Mouse (Mus musculus): ENCODE results near the gene Zdhhc4. TPM values are rescaled to one million over a fixed set of nuclear protein-coding genes. Genes with fewer than 3 reads are reported as not detected.

Gene Zdhhc4
- total RNA-seq, 1 experiment from 2014 or later: 47.7 TPM

DNA sequence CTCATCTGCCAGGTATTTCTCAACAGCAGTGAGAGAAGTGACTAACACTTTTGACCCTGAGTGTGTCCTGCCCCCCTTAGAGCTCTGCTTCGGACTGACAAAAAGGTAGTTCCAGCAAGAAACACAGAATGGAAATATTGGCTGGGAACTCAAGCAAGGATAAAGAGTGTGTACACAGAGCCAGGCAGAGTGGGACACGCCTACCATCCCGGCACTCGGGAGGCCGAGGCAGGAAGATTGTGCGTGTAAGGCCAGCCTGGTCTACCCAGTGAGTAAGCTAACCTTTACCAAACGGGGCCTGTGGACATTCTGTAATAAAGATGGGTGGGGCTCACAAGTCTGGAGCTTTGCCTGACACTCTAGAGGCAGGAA is 6.0 kb upstream of the Zdhhc4 start:
- ATAC-seq (ENCODE audit: extremely low read depth, insufficient number of reproducible peaks, low FRiP score, poor library complexity, severe bottlenecking): no peak

- ATAC-seq (ENCODE audit: extremely low read depth, insufficient number of reproducible peaks, low FRiP score, poor library complexity, severe bottlenecking): no peak
These were observed 5.5 kb upstream of the Zdhhc4 start for GRCm38 (mm10) chr5:143334418-143335088.

- peak; percentile 64 for ATAC-seq (ENCODE audit: extremely low read depth, insufficient number of reproducible peaks, low FRiP score, poor library complexity, severe bottlenecking)
These were observed 4.8 kb upstream of the Zdhhc4 start for GRCm38 (mm10) chr5:143333872-143334271.

DNA sequence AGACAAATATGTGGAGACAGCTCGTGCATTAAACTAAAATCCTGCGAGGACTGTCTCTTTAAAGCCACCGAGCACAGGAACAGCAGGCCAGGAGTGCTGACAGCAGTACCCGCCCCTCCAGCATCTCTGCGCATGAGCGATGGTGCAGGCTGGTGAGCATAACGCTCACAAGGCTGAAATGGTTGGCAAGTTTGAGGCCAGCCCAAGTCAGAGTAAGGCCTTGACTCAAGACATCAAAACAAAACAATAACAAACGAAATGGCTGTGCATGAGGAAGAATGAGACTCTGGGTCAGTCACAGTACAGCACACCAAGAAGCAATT is 11.8 kb downstream of the Zdhhc4 start:
- no peak for ATAC-seq (ENCODE audit: extremely low read depth, insufficient number of reproducible peaks, low FRiP score, poor library complexity, severe bottlenecking)

GRCm38 (mm10) chr5:143316605-143317287 is 12.3 kb downstream of the Zdhhc4 start:
- no peak for ATAC-seq (ENCODE audit: extremely low read depth, insufficient number of reproducible peaks, low FRiP score, poor library complexity, severe bottlenecking)

DNA sequence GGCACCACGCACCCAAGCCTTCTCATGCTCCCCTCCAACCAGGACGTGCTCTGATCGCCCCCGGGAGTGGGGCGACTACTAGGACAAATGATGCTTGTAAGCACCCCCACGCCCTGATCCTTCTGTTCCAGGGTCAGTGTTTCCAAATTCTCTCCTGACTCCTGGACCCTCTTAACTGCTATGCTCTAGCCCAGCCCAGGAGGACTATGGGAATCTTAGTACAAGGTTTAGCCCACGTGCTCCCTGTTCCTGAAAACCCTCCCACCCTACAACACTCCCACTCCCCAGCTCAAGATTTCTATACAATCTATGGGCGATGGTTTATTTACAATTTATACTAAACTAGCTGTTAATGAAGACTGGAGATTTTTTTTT is 13.6 kb downstream of the Zdhhc4 start:
- no peak for ATAC-seq (ENCODE audit: extremely low read depth, insufficient number of reproducible peaks, low FRiP score, poor library complexity, severe bottlenecking)

- ATAC-seq (ENCODE audit: extremely low read depth, insufficient number of reproducible peaks, low FRiP score, poor library complexity, severe bottlenecking): peak; percentile 63
These were observed 14.1 kb downstream of the Zdhhc4 start, which contains the start of gene E130309D02Rik for GRCm38 (mm10) chr5:143314730-143315513. Gene E130309D02Rik, minus strand, starts transcription at chr5:143315360.

GRCm38 (mm10) chr5:143314183-143314729 is 14.8 kb downstream of the Zdhhc4 start:
- ATAC-seq (ENCODE audit: extremely low read depth, insufficient number of reproducible peaks, low FRiP score, poor library complexity, severe bottlenecking): no peak

DNA sequence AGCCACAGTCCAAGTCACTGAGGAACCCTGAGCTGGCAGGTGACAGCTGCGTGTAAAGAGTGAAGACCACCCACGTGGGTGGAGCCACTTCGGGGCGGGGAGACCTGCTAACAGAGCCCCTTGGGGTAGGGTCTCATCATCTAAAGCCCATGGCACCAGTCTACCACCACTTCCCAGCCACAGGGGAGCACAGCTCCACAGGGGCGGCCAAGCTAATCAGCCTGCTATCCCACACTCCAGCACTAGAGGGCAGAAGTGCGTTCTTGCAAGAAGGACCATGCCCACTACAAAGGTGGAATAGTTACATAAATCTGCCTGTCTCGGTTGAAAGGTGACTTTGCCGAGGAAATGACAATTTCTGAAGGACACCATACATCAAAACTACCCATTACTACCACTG is 17.2 kb downstream of the Zdhhc4 start:
- ATAC-seq (ENCODE audit: extremely low read depth, insufficient number of reproducible peaks, low FRiP score, poor library complexity, severe bottlenecking): peak; percentile 57; the same call in 1 of the 2 replicates

DNA sequence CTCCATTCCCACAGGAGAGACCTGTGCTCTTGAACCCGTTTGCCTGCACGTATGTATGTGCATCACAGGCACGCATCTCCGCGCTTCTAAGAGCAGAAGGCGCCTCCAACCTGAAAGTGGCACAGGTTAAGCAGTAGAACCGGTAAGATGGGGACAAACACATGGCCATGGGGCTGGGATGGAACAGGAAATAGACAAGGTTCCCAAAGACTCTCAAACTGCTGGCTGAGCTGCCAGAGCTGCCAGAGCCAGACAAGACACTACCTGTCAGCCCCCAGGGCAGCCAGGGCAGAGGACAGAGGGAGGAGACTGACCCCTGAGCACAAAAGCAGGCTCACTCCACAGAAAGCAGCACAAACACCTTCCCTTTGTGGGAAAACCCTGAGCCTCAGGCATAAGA is 19.1 kb downstream of the Zdhhc4 start:
- no peak for ATAC-seq (ENCODE audit: extremely low read depth, insufficient number of reproducible peaks, low FRiP score, poor library complexity, severe bottlenecking)

GRCm38 (mm10) chr5:143308825-143309224 is 20.2 kb downstream of the Zdhhc4 start:
- no peak for ATAC-seq (ENCODE audit: extremely low read depth, insufficient number of reproducible peaks, low FRiP score, poor library complexity, severe bottlenecking)

- ATAC-seq (ENCODE audit: extremely low read depth, insufficient number of reproducible peaks, low FRiP score, poor library complexity, severe bottlenecking): no peak
These were observed 24.8 kb downstream of the Zdhhc4 start for GRCm38 (mm10) chr5:143304251-143304650.

- ATAC-seq (ENCODE audit: extremely low read depth, insufficient number of reproducible peaks, low FRiP score, poor library complexity, severe bottlenecking): no peak
These were observed 27.8 kb downstream of the Zdhhc4 start for GRCm38 (mm10) chr5:143301296-143301695.

GRCm38 (mm10) chr5:143299686-143300085 is 29.4 kb downstream of the Zdhhc4 start:
- no peak for ATAC-seq (ENCODE audit: extremely low read depth, insufficient number of reproducible peaks, low FRiP score, poor library complexity, severe bottlenecking)

- ATAC-seq (ENCODE audit: extremely low read depth, insufficient number of reproducible peaks, low FRiP score, poor library complexity, severe bottlenecking): no peak
These were observed 30.7 kb downstream of the Zdhhc4 start for GRCm38 (mm10) chr5:143298391-143298790.

GRCm38 (mm10) chr5:143297986-143298385 is 31.1 kb downstream of the Zdhhc4 start:
- ATAC-seq (ENCODE audit: extremely low read depth, insufficient number of reproducible peaks, low FRiP score, poor library complexity, severe bottlenecking): no peak

GRCm38 (mm10) chr5:143295330-143295729 is 33.7 kb downstream of the Zdhhc4 start:
- no peak for ATAC-seq (ENCODE audit: extremely low read depth, insufficient number of reproducible peaks, low FRiP score, poor library complexity, severe bottlenecking)

- no peak for ATAC-seq (ENCODE audit: extremely low read depth, insufficient number of reproducible peaks, low FRiP score, poor library complexity, severe bottlenecking)
These were observed 34.2 kb downstream of the Zdhhc4 start for GRCm38 (mm10) chr5:143294862-143295261.

DNA sequence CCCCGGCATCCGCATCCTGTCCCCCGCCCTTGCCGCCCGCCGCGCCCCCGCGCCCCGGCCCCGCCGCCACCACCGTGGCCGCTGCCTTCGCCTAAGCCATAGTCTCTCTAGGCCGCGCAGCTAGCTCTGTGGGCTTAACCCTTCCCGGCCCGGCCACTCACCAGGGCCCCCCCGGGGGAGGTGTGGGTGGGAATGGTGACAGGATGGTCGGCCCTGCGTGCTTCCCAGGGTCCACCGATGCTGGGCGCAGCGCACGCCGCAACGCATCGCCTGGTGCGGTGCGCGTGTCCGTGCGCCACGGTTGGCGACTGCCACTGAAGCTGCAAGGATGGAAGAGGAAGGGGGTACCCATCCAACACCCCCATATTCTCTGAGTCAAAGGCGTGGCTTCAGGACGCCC is 35.7 kb downstream of the Zdhhc4 start, which contains the start of gene Zfp853:
Gene Zfp853, minus strand, starts transcription at position 220 of the 400 bp plus-strand sequence.
- no peak for ATAC-seq (ENCODE audit: extremely low read depth, insufficient number of reproducible peaks, low FRiP score, poor library complexity, severe bottlenecking)

GRCm38 (mm10) chr5:143292879-143293278 is 36.2 kb downstream of the Zdhhc4 start:
- ATAC-seq (ENCODE audit: extremely low read depth, insufficient number of reproducible peaks, low FRiP score, poor library complexity, severe bottlenecking): no peak

Data from neutrophil, adult 5-6 weeks (primary cell).